Mouse (Mus musculus) forelimb bud, embryonic 11.5 days (tissue): ENCODE measurements around the gene Lrrc52.

ENCODE experiments used
- DNase-seq: peaks from one replicate; pipeline ENCODE4 v3.0.0-alpha.2; 2012; ENCODE audit warnings: low read depth, low spot score

Lrrc52 gene

DNA sequence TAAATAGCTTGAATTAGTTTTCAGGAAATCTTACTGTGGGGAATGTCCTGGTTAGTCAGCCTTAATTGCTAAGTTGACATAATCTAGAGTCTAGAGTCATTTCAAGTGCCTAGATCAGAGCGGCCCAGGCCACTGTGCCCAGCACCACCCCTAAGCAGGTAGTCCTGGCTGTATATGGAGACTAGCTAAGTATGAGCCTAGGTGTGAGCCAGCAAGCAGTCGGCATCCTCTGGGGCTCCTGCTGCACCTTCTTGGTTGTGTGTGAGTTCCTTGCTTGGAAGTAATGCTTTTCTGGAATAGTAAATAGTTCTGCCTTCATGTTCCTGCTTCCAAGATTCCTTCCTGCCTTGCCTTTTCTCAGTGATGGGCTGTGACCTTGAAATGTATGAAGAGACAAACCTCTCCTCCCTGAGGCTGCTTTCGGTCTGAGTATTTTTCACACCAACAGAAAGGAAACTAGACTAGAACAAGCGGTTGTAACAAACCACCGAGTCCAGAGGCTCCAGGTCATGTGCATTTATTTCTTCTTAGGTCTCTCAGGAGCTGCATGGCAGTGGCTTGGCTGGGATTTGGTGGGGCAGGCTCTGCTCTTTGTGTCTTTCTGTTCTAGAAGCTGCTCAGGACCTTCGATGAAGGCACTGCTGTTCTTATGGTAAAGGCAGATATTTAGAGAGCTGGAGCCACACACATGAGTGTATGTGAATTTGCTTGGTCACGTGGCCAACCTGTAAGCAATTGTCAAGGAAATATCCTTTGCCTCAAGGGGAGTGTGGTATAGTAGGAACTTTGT lies 30.2 kb downstream of the Lrrc52 start:
- DNase-seq: no peak

DNA sequence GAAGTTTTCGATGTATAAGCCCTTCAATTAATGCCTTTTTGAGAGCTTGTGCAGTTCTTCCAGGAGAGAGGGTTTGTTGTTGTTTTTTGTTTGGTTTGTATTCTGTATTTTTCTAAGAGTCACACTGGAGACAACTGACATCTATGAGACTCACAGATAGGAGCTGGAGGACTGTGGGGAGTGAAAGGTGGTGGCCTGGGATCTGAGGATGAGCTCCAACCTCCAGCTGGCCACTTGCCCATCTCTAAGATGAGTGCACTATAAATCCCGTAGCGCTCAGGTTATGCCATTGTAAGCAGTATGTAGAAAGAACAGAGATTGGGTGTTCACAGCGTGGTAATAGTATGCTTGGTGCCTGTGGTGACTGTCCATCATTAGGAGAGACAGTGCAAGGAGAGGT lies 31.6 kb downstream of the Lrrc52 start:
- no peak for DNase-seq

DNA sequence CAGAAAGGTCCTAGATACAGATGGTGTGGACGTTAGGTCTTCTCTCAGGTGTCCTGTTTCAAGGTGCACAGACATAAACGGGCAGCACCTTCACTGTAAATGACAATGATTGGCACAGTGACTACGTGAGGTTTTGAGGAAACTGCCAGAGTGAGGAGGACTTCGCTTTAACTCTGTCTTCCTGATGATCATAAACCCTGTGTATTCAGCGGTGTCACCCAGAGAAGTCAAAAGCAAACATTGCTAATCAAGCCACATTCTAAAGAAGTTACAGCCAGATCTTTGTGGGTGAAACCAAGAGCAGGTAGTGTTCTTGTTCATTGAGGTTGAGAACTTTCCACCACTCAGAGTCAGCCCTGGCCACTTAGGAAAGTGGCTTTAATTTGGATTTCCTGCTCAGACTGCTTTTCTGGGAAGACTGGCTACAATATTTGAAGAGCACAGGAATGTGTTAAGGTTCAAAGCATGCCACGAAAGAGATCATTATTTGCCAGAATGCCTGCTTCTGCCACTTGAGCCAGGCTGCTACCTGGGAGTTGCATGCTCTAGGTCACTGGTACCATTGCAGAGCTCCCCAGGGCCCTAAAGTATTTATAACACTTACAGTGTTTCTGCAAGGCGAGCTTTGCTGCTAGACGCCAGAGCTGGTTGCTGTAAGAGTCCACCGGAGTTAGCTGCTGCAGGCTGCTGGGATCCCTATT lies 35.5 kb downstream of the Lrrc52 start:
- DNase-seq: no peak

DNA sequence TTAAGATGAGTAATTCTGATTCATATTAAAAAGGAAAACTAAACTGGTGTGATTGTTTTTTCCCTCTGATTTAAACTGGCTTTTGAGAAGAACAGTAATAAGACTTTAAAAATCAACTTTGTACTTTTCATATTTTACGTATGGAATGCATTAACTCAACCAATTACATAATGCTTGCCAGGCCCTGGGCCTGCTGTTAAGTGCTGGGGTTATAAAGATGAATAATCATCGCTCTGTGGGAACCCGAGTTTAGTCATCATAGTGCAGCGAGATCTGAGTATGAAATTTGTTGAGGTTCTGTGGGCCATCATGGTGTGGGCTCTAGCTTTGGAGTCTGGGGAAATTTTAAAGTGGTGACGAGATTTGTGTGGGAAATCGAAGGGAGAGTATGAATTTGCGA lies 39.9 kb downstream of the Lrrc52 start:
- no peak for DNase-seq

DNA sequence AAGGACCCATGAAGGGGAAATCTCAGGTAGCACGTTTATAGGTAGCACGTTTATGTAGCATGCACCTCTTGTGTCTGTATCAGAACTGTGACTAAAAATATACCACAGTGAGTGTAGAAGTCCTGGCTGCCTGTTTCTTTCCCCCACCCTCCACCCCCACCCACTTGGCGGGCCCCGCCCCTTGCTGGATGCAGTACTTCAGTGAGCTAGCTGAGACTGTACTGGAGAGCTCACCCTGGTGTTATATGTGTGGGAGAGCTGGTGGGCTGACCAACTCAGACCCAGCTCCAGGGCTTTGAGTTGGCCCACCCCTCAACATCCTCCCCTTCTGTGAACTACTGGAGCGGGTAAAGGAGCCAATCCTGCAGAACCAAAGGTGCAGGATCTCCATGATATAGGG lies 41.0 kb downstream of the Lrrc52 start:
- no peak for DNase-seq

DNA sequence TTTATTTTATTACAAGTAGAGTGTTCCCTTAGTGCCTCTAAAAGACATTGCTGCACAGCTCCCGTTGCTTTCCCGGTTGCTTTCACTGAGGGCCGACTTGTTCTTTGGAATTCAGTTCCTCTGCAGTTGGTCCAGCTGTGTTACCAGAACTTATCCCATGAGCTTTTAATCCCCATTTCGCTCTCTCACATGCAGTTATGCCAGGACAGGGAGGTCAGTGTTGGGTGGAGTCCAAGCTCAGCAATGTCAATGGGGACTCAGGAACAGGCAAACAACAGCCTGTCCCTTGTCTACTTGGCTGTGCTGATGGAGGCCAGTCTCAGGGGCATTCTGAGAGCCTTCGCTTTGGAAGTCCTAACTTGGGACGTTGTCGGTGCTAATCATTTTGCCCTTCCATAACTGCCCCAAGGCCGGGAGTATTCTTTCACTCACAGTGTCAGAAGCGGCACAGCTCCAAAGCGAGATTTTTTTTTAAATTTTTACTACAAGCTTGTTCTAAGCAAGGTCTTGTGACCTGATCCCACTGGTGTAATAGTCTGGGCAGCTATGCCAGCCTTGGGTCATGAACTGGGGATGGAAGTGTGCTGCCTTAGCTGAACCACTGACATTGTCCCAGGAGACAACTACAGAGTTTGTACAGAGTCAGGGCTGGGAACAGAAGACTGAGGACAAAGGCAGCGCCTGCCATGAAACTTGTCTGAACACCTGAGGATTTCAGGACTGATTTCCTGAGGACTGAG lies 43.9 kb downstream of the Lrrc52 start:
- DNase-seq: no peak

DNA sequence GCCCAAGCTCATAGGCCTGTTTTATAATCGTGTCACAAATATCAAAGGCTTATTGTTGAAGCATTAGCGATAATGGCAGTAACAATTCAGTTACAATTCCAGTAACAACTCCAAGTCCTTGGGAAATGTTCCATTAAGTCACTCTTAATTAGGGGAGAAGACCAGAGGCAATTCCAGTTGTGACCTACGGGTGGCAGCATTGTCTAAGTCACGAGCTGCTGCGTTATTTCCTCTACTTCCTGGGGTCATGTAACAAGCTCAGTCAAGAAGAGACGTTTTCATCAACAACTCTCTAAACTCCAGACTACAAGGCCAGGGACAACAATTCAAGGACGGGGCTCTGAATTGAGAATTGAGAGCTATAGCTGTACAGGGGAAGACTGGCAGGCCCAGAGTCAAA lies 51.7 kb downstream of the Lrrc52 start:
- DNase-seq: peak; percentile 83

DNA sequence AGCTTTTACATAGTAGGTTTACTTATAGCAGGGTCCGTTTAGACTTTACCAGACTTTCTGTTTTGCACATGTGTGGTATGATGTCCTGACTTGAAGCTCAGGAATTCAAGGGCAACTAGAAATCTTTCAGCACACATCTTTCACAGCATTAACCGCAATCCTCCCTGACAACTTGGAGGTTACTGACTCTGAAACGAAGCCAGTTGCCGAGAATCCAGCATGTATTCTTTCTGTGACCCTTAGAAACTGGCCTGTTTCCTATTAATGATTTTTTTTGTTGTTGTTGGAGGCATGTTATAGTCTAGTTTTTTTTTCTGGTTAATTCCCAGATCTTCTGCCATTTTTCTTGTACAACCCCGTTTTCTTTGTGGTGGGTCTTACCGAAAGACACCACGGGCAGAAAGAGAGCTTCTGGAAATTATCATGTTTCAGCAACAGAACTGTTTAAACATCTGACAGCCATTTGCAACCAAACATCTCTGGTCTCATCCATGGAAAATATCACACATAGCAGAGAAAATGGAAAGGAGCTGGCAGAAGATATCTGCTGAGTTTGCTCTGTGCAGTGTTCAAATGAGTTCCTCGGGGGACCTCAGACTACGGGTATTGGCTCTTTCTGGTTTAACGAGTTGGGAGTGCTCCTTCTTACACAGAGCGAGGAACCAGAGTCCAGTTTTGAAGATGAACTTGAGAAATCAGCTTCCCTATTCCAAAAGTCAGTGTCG lies 54.4 kb downstream of the Lrrc52 start:
- no peak for DNase-seq

DNA sequence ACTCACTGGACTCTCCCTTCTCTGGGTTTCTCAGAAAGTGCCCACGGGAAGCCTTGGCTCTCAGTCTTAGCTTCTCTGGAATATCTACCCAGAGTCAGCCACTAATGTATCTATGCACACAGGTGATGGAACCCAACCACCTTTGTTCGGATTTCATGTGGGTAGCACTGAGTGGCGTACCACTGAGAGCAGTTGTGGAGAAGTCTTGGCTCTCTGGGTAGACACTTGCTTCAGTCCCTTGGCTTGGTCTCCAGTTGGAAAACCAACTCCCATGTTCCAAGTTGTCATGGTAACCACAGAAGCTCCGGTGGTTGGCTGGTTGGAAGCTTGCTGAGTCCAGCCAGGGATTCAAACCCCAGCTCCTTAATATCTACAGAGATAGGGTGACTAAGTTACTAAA lies 57.0 kb downstream of the Lrrc52 start:
- DNase-seq: no peak

DNA sequence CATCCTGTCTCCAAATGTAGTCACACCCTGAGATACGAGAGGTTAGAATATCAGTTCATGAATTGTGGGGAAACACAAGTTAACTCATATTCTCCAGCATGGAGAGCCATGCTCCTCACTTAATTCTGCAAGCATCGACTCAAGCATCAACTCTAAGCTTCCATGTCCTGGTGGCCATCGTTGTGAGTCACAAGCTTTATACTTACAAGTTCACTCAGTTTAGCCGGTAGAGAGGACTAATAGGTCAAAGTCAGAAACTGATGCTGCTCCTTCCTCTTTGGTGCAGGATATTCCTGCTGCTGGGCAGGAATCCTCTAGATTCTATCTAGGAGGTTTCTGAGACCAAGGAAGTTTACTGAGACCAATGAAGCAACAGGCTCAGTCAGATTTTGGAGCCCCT lies 61.3 kb downstream of the Lrrc52 start:
- DNase-seq: no peak
